In the genomic region with DNA sequence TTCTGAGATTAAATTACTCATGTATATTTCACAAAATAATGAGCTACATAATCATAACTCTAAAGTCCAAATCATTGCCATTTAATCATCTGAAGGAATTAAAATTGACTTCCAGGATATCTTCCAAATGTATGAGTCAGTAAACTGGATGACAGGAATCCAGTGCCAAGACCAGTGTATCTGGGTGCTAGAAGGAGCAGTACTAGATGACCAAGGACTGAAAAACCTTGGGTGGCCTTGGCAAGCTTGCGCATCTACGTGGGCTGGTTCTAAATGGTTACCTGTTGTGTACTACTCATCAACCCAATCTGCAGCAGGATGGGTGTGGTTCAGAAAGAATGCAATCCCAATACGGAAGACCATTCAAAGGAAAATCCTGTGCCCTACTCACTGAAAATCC, we compare ENCODE assay signal across 21 mouse cellular contexts.
DNase-seq lines count a peak whose midpoint lies in the region; ATAC-seq lines count a peak whose summit lies in the region.
"Had no signal": no experiment of that assay in that cellular context is flagged by ENCODE, and none has a peak within 500 bp of the region (broad histone marks: within the 10 kb centered on the region; RNA-seq: fewer than 3 reads in every experiment).

No protein-coding gene starts in this region.

- H3K27ac ChIP-seq in macrophage, result 0 out of 2 replicates have a peak overlapping the region, but pooled peaks have one; percentile 12
- no peak overlapping the region for H3K27ac ChIP-seq in intestine, embryonic 16.5 days (ENCODE audit: low read length)
- H3K27ac ChIP-seq: embryonic facial prominence, embryonic 13.5 days; forebrain, embryonic 12.5 days; heart, embryonic 10.5 days; heart, embryonic 15.5 days; hindbrain, embryonic 10.5 days; hindbrain, embryonic 14.5 days; intestine, embryonic 15.5 days had no signal

- H3K4me1 ChIP-seq in intestine, embryonic 16.5 days (ENCODE audit: control insufficient read depth, insufficient read depth, low read length), result peaks cover 4% of the 10 kb centered on the region; the same call in 1 of the 2 replicates
- H3K4me1 ChIP-seq: forebrain, embryonic 12.5 days had no signal

- H3K79me2 ChIP-seq in macrophage (ENCODE audit: inconsistent target), result no peaks in the 10 kb centered on the region

- H3K4me2 ChIP-seq in intestine, embryonic 16.5 days (ENCODE audit: low read depth, low read length), result no peak overlapping the region
- H3K4me2 ChIP-seq: embryonic facial prominence, embryonic 13.5 days; forebrain, embryonic 12.5 days; heart, embryonic 15.5 days; hindbrain, embryonic 14.5 days; intestine, embryonic 15.5 days had no signal

- no peak overlapping the region for H3K4me3 ChIP-seq in macrophage (ENCODE audit: inconsistent target)
- H3K4me3 ChIP-seq in intestine, embryonic 16.5 days (ENCODE audit: low read length), result no peak overlapping the region
- H3K4me3 ChIP-seq: embryonic facial prominence, embryonic 13.5 days; forebrain, embryonic 12.5 days; heart, embryonic 10.5 days; heart, embryonic 15.5 days; hindbrain, embryonic 10.5 days; intestine, embryonic 15.5 days had no signal

- peak; percentile 9 for DNase-seq in adrenal gland, adult 8-10 months
- no peak for DNase-seq in adrenal gland, adult 18-20 months (ENCODE audit: low spot score in 2 of 2)
- DNase-seq in ES-CJ7 (ENCODE audit: low read depth, low spot score) (peak; percentile 42), R1 (ENCODE audit: low read depth, low spot score) (peak; percentile 59)
- DNase-seq in spleen, postnatal 36 days (ENCODE audit: low spot score in 2 of 2), result no peak
- DNase-seq: cerebellum, adult 11-12 months; cerebellum, adult 9-10 months; gastrocnemius, postnatal 10 days; heart, adult 18-20 months; kidney, adult 2 months had no signal

- 98% methylated on average over 3 of the region's 3 CpGs for WGBS in macrophage (ENCODE audit: missing documents)
- 86% methylated on average over 3 of the region's 3 CpGs for WGBS in intestine, embryonic 16.5 days

- no peaks in the 10 kb centered on the region for H3K9me3 ChIP-seq in intestine, embryonic 16.5 days (ENCODE audit: control insufficient read depth, low read length)
- H3K9me3 ChIP-seq: embryonic facial prominence, embryonic 13.5 days; forebrain, embryonic 12.5 days; heart, embryonic 10.5 days; heart, embryonic 15.5 days; hindbrain, embryonic 10.5 days; intestine, embryonic 15.5 days had no signal

- H3K9ac ChIP-seq in intestine, embryonic 16.5 days (ENCODE audit: low read depth, low read length), result no peak overlapping the region
- H3K9ac ChIP-seq: embryonic facial prominence, embryonic 13.5 days; forebrain, embryonic 12.5 days; heart, embryonic 15.5 days; hindbrain, embryonic 14.5 days; intestine, embryonic 15.5 days had no signal

- H3K27me3 ChIP-seq in intestine, embryonic 16.5 days (replicated peaks; ENCODE audit: control insufficient read depth, insufficient read depth, low read length), result no peaks in the 10 kb centered on the region
- H3K27me3 ChIP-seq: forebrain, embryonic 12.5 days; heart, embryonic 15.5 days; intestine, embryonic 15.5 days; Patski had no signal

- no peak for ATAC-seq in intestine, embryonic 16.5 days
- ATAC-seq: forebrain, embryonic 16.5 days; intestine, embryonic 15.5 days; Patski had no signal

- H3K36me3 ChIP-seq in macrophage (ENCODE audit: inconsistent target), result no peaks in the 10 kb centered on the region
- H3K36me3 ChIP-seq in intestine, embryonic 16.5 days (ENCODE audit: control insufficient read depth, insufficient read depth, low read length), result peaks cover 3% of the 10 kb centered on the region; the same call in 1 of the 2 replicates
- H3K36me3 ChIP-seq: embryonic facial prominence, embryonic 13.5 days; forebrain, embryonic 12.5 days; hindbrain, embryonic 10.5 days had no signal

Comparison
In these comparisons a context has a peak if more than half of its experiments do, and no peak if none do; other contexts are left out.
1. DNase-seq: peak in adrenal gland, adult 8-10 months (single experiment), ES-CJ7 (single experiment) and R1 (single experiment); none in adrenal gland, adult 18-20 months (0 of 2) and spleen, postnatal 36 days (0 of 2).